Comparison of ENCODE assay signal across 8 mouse cellular contexts in genomic region chr10:122553124-122553822, GRCm38 (mm10).
DNase-seq lines count a peak whose midpoint lies in the region; ATAC-seq lines count a peak whose summit lies in the region.

No protein-coding gene starts in this region.

- no peak overlapping the region for H3K4me2 ChIP-seq in embryonic facial prominence, embryonic 12.5 days (replicated peaks)
- no peak overlapping the region for H3K4me2 ChIP-seq in hindbrain, embryonic 16.5 days (ENCODE audit: low read length)
- no peak overlapping the region for H3K4me2 ChIP-seq in midbrain, embryonic 13.5 days (replicated peaks)
- H3K4me2 ChIP-seq in stomach, embryonic 15.5 days = no peak overlapping the region

- peak; percentile 21 to 54 for DNase-seq in heart, adult 18-20 months
- no peak for DNase-seq in heart, adult 11 months
- DNase-seq in adrenal gland, postnatal 36 days = peak; percentile 21 to 54
- peak; percentile 58 to 79 for DNase-seq in left cerebral cortex, postnatal 25 days (ENCODE audit: low spot score in 2 of 2)

- no peaks in the 10 kb centered on the region for H3K4me1 ChIP-seq in embryonic facial prominence, embryonic 12.5 days
- no peaks in the 10 kb centered on the region for H3K4me1 ChIP-seq in hindbrain, embryonic 16.5 days (ENCODE audit: control insufficient read depth, insufficient read depth, low read depth, low read length)
- no peaks in the 10 kb centered on the region; the same call in 1 of the 2 replicates for H3K4me1 ChIP-seq in midbrain, embryonic 13.5 days (replicated peaks)
- H3K4me1 ChIP-seq in stomach, embryonic 15.5 days = no peaks in the 10 kb centered on the region

- no peaks in the 10 kb centered on the region for H3K36me3 ChIP-seq in embryonic facial prominence, embryonic 12.5 days
- no peaks in the 10 kb centered on the region for H3K36me3 ChIP-seq in hindbrain, embryonic 16.5 days (ENCODE audit: control insufficient read depth, insufficient read depth, low read length)
- H3K36me3 ChIP-seq in midbrain, embryonic 13.5 days = no peaks in the 10 kb centered on the region
- H3K36me3 ChIP-seq in stomach, embryonic 15.5 days = no peaks in the 10 kb centered on the region

- H3K9me3 ChIP-seq in embryonic facial prominence, embryonic 12.5 days = no peaks in the 10 kb centered on the region
- no peaks in the 10 kb centered on the region for H3K9me3 ChIP-seq in hindbrain, embryonic 16.5 days (ENCODE audit: control insufficient read depth, low read length)
- H3K9me3 ChIP-seq in midbrain, embryonic 13.5 days = no peaks in the 10 kb centered on the region
- H3K9me3 ChIP-seq in stomach, embryonic 15.5 days = no peaks in the 10 kb centered on the region

- intact Hi-C loops in left cerebral cortex, postnatal 25 days (cut with DNase I) = loop anchor here (2.0 to 10.0 kb wide), 5 partner anchors 124 to 542 kb away; partner anchors contain the start of gene Ppm1h

- H3K27ac ChIP-seq in embryonic facial prominence, embryonic 12.5 days = no peak overlapping the region
- H3K27ac ChIP-seq in hindbrain, embryonic 16.5 days (ENCODE audit: low read depth, low read length) = no peak overlapping the region
- no peak overlapping the region for H3K27ac ChIP-seq in midbrain, embryonic 13.5 days
- H3K27ac ChIP-seq in stomach, embryonic 15.5 days = no peak overlapping the region

- 45% methylated on average over 2 of the region's 2 CpGs for WGBS in embryonic facial prominence, embryonic 12.5 days
- WGBS in hindbrain, embryonic 16.5 days = 57% methylated on average over 2 of the region's 2 CpGs
- WGBS in midbrain, embryonic 13.5 days = 56% methylated on average over 2 of the region's 2 CpGs
- WGBS in stomach, embryonic 15.5 days = 44% methylated on average over 2 of the region's 2 CpGs

- no peaks in the 10 kb centered on the region for H3K27me3 ChIP-seq in embryonic facial prominence, embryonic 12.5 days
- no peaks in the 10 kb centered on the region for H3K27me3 ChIP-seq in hindbrain, embryonic 16.5 days (replicated peaks; ENCODE audit: control insufficient read depth, insufficient read depth, low read length)
- no peaks in the 10 kb centered on the region for H3K27me3 ChIP-seq in midbrain, embryonic 13.5 days
- H3K27me3 ChIP-seq in stomach, embryonic 15.5 days (replicated peaks) = no peaks in the 10 kb centered on the region

- H3K9ac ChIP-seq in embryonic facial prominence, embryonic 12.5 days = no peak overlapping the region
- no peak overlapping the region for H3K9ac ChIP-seq in hindbrain, embryonic 16.5 days (ENCODE audit: low read depth, low read length)
- no peak overlapping the region for H3K9ac ChIP-seq in midbrain, embryonic 13.5 days (replicated peaks)
- H3K9ac ChIP-seq in stomach, embryonic 15.5 days = no peak overlapping the region

- ATAC-seq in embryonic facial prominence, embryonic 12.5 days (ENCODE audit: insufficient number of reproducible peaks, insufficient read depth, low FRiP score, low TSS enrichment) = peak; percentile 56; the same call in 1 of the 2 replicates
- ATAC-seq in hindbrain, embryonic 16.5 days = peak; percentile 87
- peak; percentile 88 for ATAC-seq in midbrain, embryonic 13.5 days
- peak; percentile 31; the same call in 1 of the 2 replicates for ATAC-seq in stomach, embryonic 15.5 days (ENCODE audit: insufficient read depth, low FRiP score, low read depth)

- no peak overlapping the region for H3K4me3 ChIP-seq in embryonic facial prominence, embryonic 12.5 days
- no peak overlapping the region for H3K4me3 ChIP-seq in hindbrain, embryonic 16.5 days (ENCODE audit: low read length)
- H3K4me3 ChIP-seq in midbrain, embryonic 13.5 days (replicated peaks) = no peak overlapping the region
- no peak overlapping the region for H3K4me3 ChIP-seq in stomach, embryonic 15.5 days (replicated peaks)

Comparison
In these comparisons a context has a peak if more than half of its experiments do, and no peak if none do; other contexts are left out.
1. ATAC-seq: peak in every context shown above with its lines; median percentile 88 in midbrain, embryonic 13.5 days; 87 in hindbrain, embryonic 16.5 days; 56 in embryonic facial prominence, embryonic 12.5 days; 31 in stomach, embryonic 15.5 days.